In genomic region chr17:4199698-4200153, GRCm38 (mm10) we compare ENCODE assay signal across 10 mouse cellular contexts.
DNase-seq lines count a peak whose midpoint lies in the region; ATAC-seq lines count a peak whose summit lies in the region.
"Had no signal": no experiment of that assay in that cellular context is flagged by ENCODE, and none has a peak within 500 bp of the region (broad histone marks: within the 10 kb centered on the region; RNA-seq: fewer than 3 reads in every experiment).

No protein-coding gene starts in this region.

- H3K36me3 ChIP-seq in hindbrain, embryonic 13.5 days, result no peaks in the 10 kb centered on the region
- H3K36me3 ChIP-seq in midbrain, embryonic 16.5 days (ENCODE audit: control insufficient read depth, insufficient read depth, low read length), result no peaks in the 10 kb centered on the region
- H3K36me3 ChIP-seq: neural tube, embryonic 12.5 days had no signal

- peaks cover 5% of the 10 kb centered on the region; the same call in 1 of the 2 replicates for H3K4me1 ChIP-seq in hindbrain, embryonic 13.5 days (replicated peaks)
- peaks cover 4% of the 10 kb centered on the region; the same call in 1 of the 2 replicates for H3K4me1 ChIP-seq in midbrain, embryonic 16.5 days (ENCODE audit: control insufficient read depth, insufficient read depth, low read length)
- H3K4me1 ChIP-seq: neural tube, embryonic 12.5 days had no signal

- ATAC-seq in hindbrain, embryonic 13.5 days (ENCODE audit: low FRiP score), result no peak
- no peak for ATAC-seq in midbrain, embryonic 16.5 days

- intact Hi-C loops in gastrocnemius, postnatal 14 days (cut with DNase I; ENCODE audit: low total_unique reads), result no loop called here

- H3K9me3 ChIP-seq in hindbrain, embryonic 13.5 days, result no peaks in the 10 kb centered on the region
- no peaks in the 10 kb centered on the region for H3K9me3 ChIP-seq in midbrain, embryonic 16.5 days (replicated peaks; ENCODE audit: control insufficient read depth, low read length, poor library complexity, severe bottlenecking)
- H3K9me3 ChIP-seq: neural tube, embryonic 12.5 days had no signal

- H3K27ac ChIP-seq in hindbrain, embryonic 13.5 days, result no peak overlapping the region
- no peak overlapping the region for H3K27ac ChIP-seq in midbrain, embryonic 16.5 days (ENCODE audit: low read length)
- H3K27ac ChIP-seq: neural tube, embryonic 12.5 days had no signal

- peak; percentile 55 for DNase-seq in gastrocnemius, postnatal 14 days
- DNase-seq in heart, adult 9 months (ENCODE audit: low spot score in 2 of 2), result peak; percentile 81 to 84
- DNase-seq in kidney, adult 8-10 months, result peak; percentile 40 to 45
- DNase-seq in lung, postnatal 14 days, result peak; percentile 64
- DNase-seq in liver, result no peak
- DNase-seq: cerebellum, adult 2 months; thymus, postnatal 4 days had no signal

- WGBS in hindbrain, embryonic 13.5 days, result 77% methylated on average over 2 of the region's 2 CpGs
- WGBS in midbrain, embryonic 16.5 days, result 87% methylated on average over 2 of the region's 2 CpGs

- no peak overlapping the region for H3K4me3 ChIP-seq in hindbrain, embryonic 13.5 days
- no peak overlapping the region for H3K4me3 ChIP-seq in midbrain, embryonic 16.5 days (ENCODE audit: low read depth, low read length)
- H3K4me3 ChIP-seq: neural tube, embryonic 12.5 days had no signal

- no peak overlapping the region for H3K9ac ChIP-seq in hindbrain, embryonic 13.5 days
- H3K9ac ChIP-seq in midbrain, embryonic 16.5 days (ENCODE audit: low read depth, low read length), result no peak overlapping the region
- H3K9ac ChIP-seq: neural tube, embryonic 12.5 days had no signal

- H3K4me2 ChIP-seq in hindbrain, embryonic 13.5 days, result no peak overlapping the region
- H3K4me2 ChIP-seq in midbrain, embryonic 16.5 days (ENCODE audit: low read length), result no peak overlapping the region
- H3K4me2 ChIP-seq: neural tube, embryonic 12.5 days had no signal

- no peaks in the 10 kb centered on the region for H3K27me3 ChIP-seq in hindbrain, embryonic 13.5 days
- no peaks in the 10 kb centered on the region for H3K27me3 ChIP-seq in midbrain, embryonic 16.5 days (ENCODE audit: control insufficient read depth, insufficient read depth, low read depth, low read length)
- H3K27me3 ChIP-seq: neural tube, embryonic 12.5 days had no signal
